Mouse (Mus musculus) MEL (cell line): Measurements from ENCODE around the gene Nos3. TPM values are rescaled to one million over a fixed set of nuclear protein-coding genes. Genes with fewer than 3 reads are reported as not detected.

ENCODE experiments used
- DNase-seq: peaks from one replicate; pipeline ENCODE4 v3.0.0; 2011; ENCODE audit warnings: low read depth, low spot score
- H3K27ac ChIP-seq: 2 replicates; pipeline ENCODE4 v1.5.1; 2012; ENCODE audit warnings: low read depth, mild to moderate bottlenecking, control low read depth, low read length, moderate library complexity; ENCODE audit not compliant: control insufficient read depth
- H3K27me3 ChIP-seq, 2 experiments: fragments of 150-350 bp in 1 of 2; sonication (generic) in 1 of 2; 2 replicates each; pipeline ENCODE4 v1.6.1; 2012; ENCODE audit warnings: low read length in 2 of 2, mild to moderate bottlenecking in 2 of 2, improper control_type of control experiment in 1 of 2, moderate library complexity in 1 of 2; ENCODE audit not compliant: insufficient read depth in 2 of 2, control insufficient read depth in 1 of 2
- H3K36me3 ChIP-seq, 2 experiments: 2 replicates each; pipeline ENCODE4 v1.6.1; 2012 to 2014; ENCODE audit warnings: low read length in 2 of 2, improper control_type of control experiment in 1 of 2, inconsistent platforms in 1 of 2, mild to moderate bottlenecking in 1 of 2; ENCODE audit not compliant: insufficient read depth in 2 of 2, control insufficient read depth in 1 of 2
- H3K4me1 ChIP-seq, 2 experiments: fragments of 150-350 bp in 1 of 2; sonication (generic) in 1 of 2; 2 replicates each; pipeline ENCODE4 v1.6.1; 2012; ENCODE audit warnings: low read length in 2 of 2, improper control_type of control experiment in 1 of 2, mild to moderate bottlenecking in 1 of 2; ENCODE audit not compliant: insufficient read depth in 2 of 2, control insufficient read depth in 1 of 2
- H3K4me3 ChIP-seq, 2 experiments: fragments of 150-350 bp in 1 of 2; sonication (generic) in 1 of 2; 2 replicates each; pipeline ENCODE4 v1.5.1; 2012; ENCODE audit warnings: low read depth in 2 of 2, low read length in 2 of 2, mild to moderate bottlenecking in 2 of 2, moderate library complexity in 2 of 2, control low read depth in 1 of 2, improper control_type of control experiment in 1 of 2; ENCODE audit not compliant: control insufficient read depth in 1 of 2, insufficient read depth in 1 of 2
- H3K79me2 ChIP-seq: 2 replicates; pipeline ENCODE4 v1.6.1; 2012; ENCODE audit warnings: mild to moderate bottlenecking, low read length, moderate library complexity; ENCODE audit not compliant: control insufficient read depth, poor library complexity, insufficient read depth
- H3K9ac ChIP-seq: 2 replicates; pipeline ENCODE4 v1.6.1; 2012; ENCODE audit warnings: low read depth, mild to moderate bottlenecking, control low read depth, low read length, moderate library complexity; ENCODE audit not compliant: control insufficient read depth, poor library complexity, severe bottlenecking
- H3K9me3 ChIP-seq: fragments of 150-350 bp; sonication (generic); replicated peaks from 2 replicates; pipeline ENCODE4 v1.6.1; 2012; ENCODE audit warnings: mild to moderate bottlenecking, low read length, improper control_type of control experiment, moderate library complexity; ENCODE audit not compliant: insufficient read depth
- BHLHE40 ChIP-seq: IDR thresholded peaks from 2 replicates; pipeline ENCODE4 v1.6.1; 2012; ENCODE audit warnings: low read depth, mild to moderate bottlenecking, inconsistent platforms, low read length, improper control_type of control experiment, borderline replicate concordance
- CHD1 ChIP-seq: IDR thresholded peaks from 2 replicates; pipeline ENCODE4 v1.6.1; 2012; ENCODE audit warnings: low read depth, mild to moderate bottlenecking, inconsistent platforms, low read length, improper control_type of control experiment
- CHD2 ChIP-seq: IDR thresholded peaks from 2 replicates; pipeline ENCODE4 v1.6.1; 2011; ENCODE audit warnings: low read length, improper control_type of control experiment
- E2F4 ChIP-seq: IDR thresholded peaks from 2 replicates; pipeline ENCODE4 v1.6.1; 2011; ENCODE audit warnings: low read depth, low read length, improper control_type of control experiment, borderline replicate concordance
- EP300 ChIP-seq, 2 experiments: IDR thresholded peaks; 2 replicates each; pipeline ENCODE4 v1.6.1; 2011; ENCODE audit warnings: improper control_type of control experiment in 2 of 2, low read length in 2 of 2, low read depth in 1 of 2, mild to moderate bottlenecking in 1 of 2
- GABPA ChIP-seq: IDR thresholded peaks from 2 replicates; pipeline ENCODE4 v1.6.1; 2012; ENCODE audit warnings: low read depth, mild to moderate bottlenecking, inconsistent platforms, low read length, improper control_type of control experiment, moderate library complexity
- HCFC1 ChIP-seq: IDR thresholded peaks from 2 replicates; pipeline ENCODE4 v1.6.1; 2012; ENCODE audit warnings: low read depth, mild to moderate bottlenecking, inconsistent platforms, low read length, improper control_type of control experiment, moderate library complexity
- MAX ChIP-seq: IDR thresholded peaks from 2 replicates; pipeline ENCODE4 v1.6.1; 2011; ENCODE audit warnings: low read length, improper control_type of control experiment
- MAZ ChIP-seq: IDR thresholded peaks from 2 replicates; pipeline ENCODE4 v1.6.1; 2012; ENCODE audit warnings: low read depth, mild to moderate bottlenecking, inconsistent platforms, low read length, improper control_type of control experiment
- MXI1 ChIP-seq: IDR thresholded peaks from 2 replicates; pipeline ENCODE4 v1.6.1; 2011; ENCODE audit warnings: mild to moderate bottlenecking, low read depth, low read length, improper control_type of control experiment
- MYB ChIP-seq: IDR thresholded peaks from 2 replicates; pipeline ENCODE4 v1.6.1; 2011; ENCODE audit warnings: mild to moderate bottlenecking, low read depth, low read length, improper control_type of control experiment
- POLR2AphosphoS2 ChIP-seq: IDR thresholded peaks from 2 replicates; pipeline ENCODE4 v1.6.1; 2011; ENCODE audit warnings: low read length, improper control_type of control experiment
- RCOR1 ChIP-seq: IDR thresholded peaks from 2 replicates; pipeline ENCODE4 v1.6.1; 2012; ENCODE audit warnings: low read depth, mild to moderate bottlenecking, inconsistent platforms, low read length, improper control_type of control experiment
- SIN3A ChIP-seq: IDR thresholded peaks from 2 replicates; pipeline ENCODE4 v1.6.1; 2012; ENCODE audit warnings: low read length, improper control_type of control experiment, inconsistent platforms
- TBP ChIP-seq: IDR thresholded peaks from 2 replicates; pipeline ENCODE4 v1.8.0; 2011; ENCODE audit warnings: low read depth, low read length, improper control_type of control experiment
- TCF12 ChIP-seq: IDR thresholded peaks from 2 replicates; pipeline ENCODE4 v1.6.1; 2014; ENCODE audit warnings: low read depth, mild to moderate bottlenecking, inconsistent platforms, low read length, improper control_type of control experiment, moderate library complexity
- UBTF ChIP-seq: IDR thresholded peaks from 2 replicates; pipeline ENCODE4 v1.6.1; 2012; ENCODE audit warnings: low read depth, mild to moderate bottlenecking, inconsistent platforms, low read length, improper control_type of control experiment, moderate library complexity, borderline replicate concordance; ENCODE audit not compliant: insufficient read depth
- USF2 ChIP-seq, 2 experiments: IDR thresholded peaks; 2 replicates each; pipeline ENCODE4 v1.6.1; 2011 to 2012; ENCODE audit warnings: improper control_type of control experiment in 2 of 2, low read length in 2 of 2, borderline replicate concordance in 1 of 2, inconsistent platforms in 1 of 2, low read depth in 1 of 2, mild to moderate bottlenecking in 1 of 2; ENCODE audit not compliant: insufficient read depth in 1 of 2
- ZKSCAN1 ChIP-seq: IDR thresholded peaks from 2 replicates; pipeline ENCODE4 v1.6.1; 2012; ENCODE audit warnings: low read depth, mild to moderate bottlenecking, inconsistent platforms, low read length, improper control_type of control experiment, moderate library complexity
- ZMIZ1 ChIP-seq: IDR thresholded peaks from 2 replicates; pipeline ENCODE4 v1.6.1; 2012; ENCODE audit warnings: low read depth, mild to moderate bottlenecking, inconsistent platforms, low read length, improper control_type of control experiment, moderate library complexity
- polyA plus RNA-seq, 2 experiments: library from polyadenylated mRNA; stranded (reverse) in 1 of 2; unstranded in 1 of 2; fragments of >175 nt in 1 of 2; fragments of >200 nt in 1 of 2; gene quantifications; 2 replicates each; pipeline versions ENCODE4 v1.2.1 to v1.2.4; 2012; ENCODE audit warnings: low replicate concordance in 2 of 2, low read depth in 1 of 2; ENCODE audit not compliant: insufficient read length in 2 of 2, insufficient read depth in 1 of 2, missing spikeins in 1 of 2
- total RNA-seq: library from RNA; depleted of rRNA; stranded (reverse); fragments of 300-350 nt; gene quantifications from 2 replicates; pipeline ENCODE4 v1.2.3, GENCODE M21; 2012

Nos3 gene
- total and polyA plus RNA-seq, 3 experiments = 3.9 to 6.2 TPM; not detected in 1

GRCm38 (mm10) chr5:24387264-24388241 is 22.9 kb downstream of the Nos3 start (continued):
- TF ChIP-seq TBP (no peak), RCOR1 (no peak), MYB (no peak), BHLHE40 (no peak), GABPA (no peak), EP300 (IDR thresholded peaks at IDR 0.05; ENCODE audit: low read depth in 1 of 2, low read length in 2 of 2) (no peak), SIN3A (peak; percentile 75; the same call in 1 of the 2 replicates), CHD1 (no peak), MXI1 (peak; percentile 92), POLR2AphosphoS2 (no peak; the same call in 1 of the 2 replicates), USF2 (IDR thresholded peaks at IDR 0.05; ENCODE audit: borderline replicate concordance in 1 of 2, insufficient read depth in 1 of 2, low read depth in 1 of 2, low read length in 2 of 2) (no peak), MAX (peak; percentile 90), E2F4 (no peak)

GRCm38 (mm10) chr5:24388246-24388915 is 23.8 kb downstream of the Nos3 start:
- H3K9ac ChIP-seq = peak overlapping the region; percentile 77
- no peaks in the 10 kb centered on the region for H3K9me3 ChIP-seq
- DNase-seq = peak; percentile 83
- H3K27me3 ChIP-seq = no peaks in the 10 kb centered on the region
- peak overlapping the region; percentile 69 to 76 for H3K4me3 ChIP-seq
- H3K4me1 ChIP-seq = peaks cover 5 to 45% of the 10 kb centered on the region in 2 experiments
- H3K79me2 ChIP-seq = peaks cover 29% of the 10 kb centered on the region
- H3K27ac ChIP-seq = peak overlapping the region; percentile 89
- H3K36me3 ChIP-seq = peaks cover 0 to 29% of the 10 kb centered on the region in 2 experiments; a peak in 2 of 4 replicates
- TF ChIP-seq ZKSCAN1 (no peak), UBTF (peak; percentile 6; the same call in 1 of the 2 replicates), CHD1 (peak; percentile 17; the same call in 1 of the 2 replicates), TCF12 (peak; percentile 49; the same call in 1 of the 2 replicates), ZMIZ1 (peak; percentile 33; the same call in 1 of the 2 replicates), HCFC1 (peak; percentile 26; the same call in 1 of the 2 replicates), TBP (peak; percentile 71; the same call in 1 of the 2 replicates), MAZ (0 out of 2 replicates have a peak, but pooled peaks have one; percentile 18), CHD2 (no peak)
